Mouse (Mus musculus) macrophage (primary cell): ENCODE data around the gene Sel1l3. TPM values are rescaled to one million over a fixed set of nuclear protein-coding genes. Genes with fewer than 3 reads are reported as not detected.

Experiments
- H3K27ac ChIP-seq: fragments of 350-480 bp; formaldehyde crosslinking; 2 replicates; pipeline ENCODE4 v1.9.0; 2021
- H3K36me3 ChIP-seq: fragments of 350-480 bp; formaldehyde crosslinking; 2 replicates; pipeline ENCODE4 v1.9.0; 2021; ENCODE audit errors: inconsistent target
- H3K4me3 ChIP-seq: fragments of 350-480 bp; formaldehyde crosslinking; 2 replicates; pipeline ENCODE4 v1.9.0; 2021; ENCODE audit errors: inconsistent target
- H3K79me2 ChIP-seq: fragments of 350-480 bp; formaldehyde crosslinking; 2 replicates; pipeline ENCODE4 v1.9.0; 2021; ENCODE audit errors: inconsistent target
- WGBS: methylation state at CpG from one replicate; pipeline ENCODE4 v1.1.7; 2026; ENCODE audit warnings: inconsistent platforms; ENCODE audit not compliant: missing documents; 5-methylcytosine and 5-hydroxymethylcytosine counted together
- polyA plus RNA-seq: library from polyadenylated mRNA; stranded (reverse); fragments of 250-400 nt; gene quantifications from 3 replicates; pipeline ENCODE4 v1.2.4, GENCODE M21; 2018; ENCODE audit warnings: inconsistent platforms

Gene Sel1l3
- polyA plus RNA-seq, 1 experiment from 2014 or later, result 3.3 TPM

- H3K4me3 ChIP-seq, result no peak overlapping the region
- no peak overlapping the region for H3K27ac ChIP-seq
- WGBS, result 92% methylated on average over 3 of the region's 3 CpGs
- H3K36me3 ChIP-seq, result no peaks in the 10 kb centered on the region
- no peaks in the 10 kb centered on the region for H3K79me2 ChIP-seq
Measured at GRCm38 (mm10) chr5:53119689-53120088, 94.0 kb downstream of the Sel1l3 start.

GRCm38 (mm10) chr5:53118212-53118611, 95.5 kb downstream of the Sel1l3 start:
- no peak overlapping the region for H3K27ac ChIP-seq
- 95% methylated on average over 8 of the region's 8 CpGs for WGBS
- H3K79me2 ChIP-seq, result no peaks in the 10 kb centered on the region
- H3K4me3 ChIP-seq, result no peak overlapping the region
- H3K36me3 ChIP-seq, result no peaks in the 10 kb centered on the region

- 88% methylated on average over 12 of the region's 12 CpGs for WGBS
- H3K27ac ChIP-seq, result no peak overlapping the region
- H3K4me3 ChIP-seq, result no peak overlapping the region
- no peaks in the 10 kb centered on the region for H3K36me3 ChIP-seq
- H3K79me2 ChIP-seq, result no peaks in the 10 kb centered on the region
Measured at GRCm38 (mm10) chr5:53114616-53115267, 99.0 kb downstream of the Sel1l3 start.

GRCm38 (mm10) chr5:53112942-53113341, 100.8 kb downstream of the Sel1l3 start:
- WGBS, result 94% methylated on average over 4 of the region's 5 CpGs

GRCm38 (mm10) chr5:53111036-53111435, 102.7 kb downstream of the Sel1l3 start:
- Histone ChIP-seq H3K4me3 (no peak overlapping the region), H3K79me2 (no peaks in the 10 kb centered on the region), H3K36me3 (no peaks in the 10 kb centered on the region), H3K27ac (no peak overlapping the region)
- 90% methylated on average over 5 of the region's 5 CpGs for WGBS

More at GRCm38 (mm10) chr5:53112942-53113341, 100.8 kb downstream of the Sel1l3 start:
- H3K36me3 ChIP-seq, result no peaks in the 10 kb centered on the region
- H3K4me3 ChIP-seq, result no peak overlapping the region
- H3K79me2 ChIP-seq, result no peaks in the 10 kb centered on the region
- H3K27ac ChIP-seq, result no peak overlapping the region

- WGBS, result 90% methylated on average over 4 of the region's 4 CpGs
- Histone ChIP-seq H3K27ac (no peak overlapping the region), H3K79me2 (no peaks in the 10 kb centered on the region), H3K36me3 (no peaks in the 10 kb centered on the region), H3K4me3 (no peak overlapping the region)
Measured at GRCm38 (mm10) chr5:53110225-53110624, 103.5 kb downstream of the Sel1l3 start.

GRCm38 (mm10) chr5:53108668-53109067, 105.1 kb downstream of the Sel1l3 start:
- Histone ChIP-seq H3K36me3 (no peaks in the 10 kb centered on the region), H3K79me2 (no peaks in the 10 kb centered on the region), H3K27ac (no peak overlapping the region), H3K4me3 (no peak overlapping the region)
- 89% methylated on average over 1 of the region's 1 CpGs for WGBS

GRCm38 (mm10) chr5:53108026-53108425, 105.7 kb downstream of the Sel1l3 start:
- Histone ChIP-seq H3K27ac (no peak overlapping the region), H3K36me3 (no peaks in the 10 kb centered on the region), H3K79me2 (no peaks in the 10 kb centered on the region), H3K4me3 (no peak overlapping the region)
- WGBS, result 89% methylated on average over 9 of the region's 9 CpGs

- WGBS, result 41% methylated on average over 4 of the region's 4 CpGs
Measured at GRCm38 (mm10) chr5:53106731-53107130, 107.0 kb downstream of the Sel1l3 start.

GRCm38 (mm10) chr5:53106125-53106524, 107.6 kb downstream of the Sel1l3 start:
- Histone ChIP-seq H3K36me3 (no peaks in the 10 kb centered on the region), H3K79me2 (no peaks in the 10 kb centered on the region), H3K27ac (no peak overlapping the region), H3K4me3 (no peak overlapping the region)
- WGBS, result 86% methylated on average over 4 of the region's 4 CpGs

More at GRCm38 (mm10) chr5:53106731-53107130, 107.0 kb downstream of the Sel1l3 start:
- no peak overlapping the region for H3K4me3 ChIP-seq
- H3K79me2 ChIP-seq, result no peaks in the 10 kb centered on the region
- no peak overlapping the region for H3K27ac ChIP-seq
- H3K36me3 ChIP-seq, result no peaks in the 10 kb centered on the region

GRCm38 (mm10) chr5:53105716-53106115, 108.0 kb downstream of the Sel1l3 start:
- Histone ChIP-seq H3K79me2 (no peaks in the 10 kb centered on the region), H3K36me3 (no peaks in the 10 kb centered on the region), H3K4me3 (no peak overlapping the region), H3K27ac (no peak overlapping the region)
- 86% methylated on average over 8 of the region's 8 CpGs for WGBS

- H3K27ac ChIP-seq, result no peak overlapping the region
- no peaks in the 10 kb centered on the region for H3K36me3 ChIP-seq
- H3K79me2 ChIP-seq, result no peaks in the 10 kb centered on the region
- no peak overlapping the region for H3K4me3 ChIP-seq
- 92% methylated on average over 13 of the region's 13 CpGs for WGBS
Measured at GRCm38 (mm10) chr5:53104177-53104855, 109.4 kb downstream of the Sel1l3 start.

- no peaks in the 10 kb centered on the region for H3K79me2 ChIP-seq
- H3K4me3 ChIP-seq, result no peak overlapping the region
- no peaks in the 10 kb centered on the region for H3K36me3 ChIP-seq
- WGBS, result 84% methylated on average over 12 of the region's 12 CpGs
- H3K27ac ChIP-seq, result no peak overlapping the region
Measured at GRCm38 (mm10) chr5:53101848-53102473, 111.8 kb downstream of the Sel1l3 start.

- WGBS, result 86% methylated on average over 3 of the region's 3 CpGs
- H3K79me2 ChIP-seq, result no peaks in the 10 kb centered on the region
- no peak overlapping the region for H3K4me3 ChIP-seq
- H3K27ac ChIP-seq, result no peak overlapping the region
- H3K36me3 ChIP-seq, result no peaks in the 10 kb centered on the region
Measured at GRCm38 (mm10) chr5:53091331-53091730, 122.4 kb downstream of the Sel1l3 start.

GRCm38 (mm10) chr5:53087452-53087851, 126.3 kb downstream of the Sel1l3 start:
- WGBS, result 68% methylated on average over 7 of the region's 7 CpGs

More at GRCm38 (mm10) chr5:53087452-53087851, 126.3 kb downstream of the Sel1l3 start:
- Histone ChIP-seq H3K36me3 (no peaks in the 10 kb centered on the region), H3K4me3 (no peak overlapping the region), H3K27ac (no peak overlapping the region), H3K79me2 (no peaks in the 10 kb centered on the region)
